Mouse (Mus musculus) ES-Bruce4 (cell line): ENCODE results near the gene Ccdc113. TPM values are rescaled to one million over a fixed set of nuclear protein-coding genes. Genes with fewer than 3 reads are reported as not detected.

Experiments
- H3K27ac ChIP-seq: 2 replicates; pipeline ENCODE4 v1.5.1; 2012; ENCODE audit warnings: low read length, inconsistent platforms; ENCODE audit not compliant: insufficient read depth
- H3K27me3 ChIP-seq: 2 replicates; pipeline ENCODE4 v1.6.1; 2012; ENCODE audit warnings: mild to moderate bottlenecking, low read length, inconsistent platforms; ENCODE audit not compliant: control insufficient read depth, poor library complexity, insufficient read depth, severe bottlenecking
- H3K36me3 ChIP-seq: 2 replicates; pipeline ENCODE4 v1.6.1; 2012; ENCODE audit warnings: inconsistent platforms, mild to moderate bottlenecking, low read length, moderate library complexity; ENCODE audit not compliant: control insufficient read depth, poor library complexity, insufficient read depth, severe bottlenecking
- H3K4me1 ChIP-seq: one replicate; pipeline ENCODE4 v1.8.1; 2011; ENCODE audit warnings: low read length; ENCODE audit not compliant: control insufficient read depth, insufficient read depth
- H3K4me3 ChIP-seq: 2 replicates; pipeline ENCODE4 v1.5.1; 2011; ENCODE audit warnings: low read depth, mild to moderate bottlenecking, low read length
- H3K9ac ChIP-seq: 2 replicates; pipeline ENCODE4 v1.6.1; 2012; ENCODE audit warnings: low read depth, mild to moderate bottlenecking, inconsistent platforms; ENCODE audit not compliant: poor library complexity, severe bottlenecking
- H3K9me3 ChIP-seq: replicated peaks from 2 replicates; pipeline ENCODE4 v1.6.1; 2012; ENCODE audit warnings: mild to moderate bottlenecking, low read length, inconsistent platforms; ENCODE audit not compliant: control insufficient read depth, poor library complexity, insufficient read depth, severe bottlenecking
- CTCF ChIP-seq: IDR thresholded peaks from one replicate; pipeline ENCODE4 v1.8.1; 2011; ENCODE audit warnings: low read depth, low read length
- EP300 ChIP-seq: IDR thresholded peaks from 2 replicates; pipeline ENCODE4 v1.6.1; 2011; ENCODE audit warnings: low read depth, low read length; ENCODE audit not compliant: insufficient read depth
- POLR2A ChIP-seq: IDR thresholded peaks from one replicate; pipeline ENCODE4 v1.8.1; 2011; ENCODE audit warnings: low read length; ENCODE audit not compliant: insufficient read depth
- polyA plus RNA-seq: library from polyadenylated mRNA; stranded (reverse); fragments of >200 nt; gene quantifications from 2 replicates; pipeline ENCODE4 v1.2.4, GENCODE M21; 2011; ENCODE audit warnings: low read depth; ENCODE audit not compliant: missing spikeins, insufficient read depth, insufficient read length

The Ccdc113 gene
- 0.52 and 1.9 TPM in 2 replicates for polyA plus RNA-seq

DNA sequence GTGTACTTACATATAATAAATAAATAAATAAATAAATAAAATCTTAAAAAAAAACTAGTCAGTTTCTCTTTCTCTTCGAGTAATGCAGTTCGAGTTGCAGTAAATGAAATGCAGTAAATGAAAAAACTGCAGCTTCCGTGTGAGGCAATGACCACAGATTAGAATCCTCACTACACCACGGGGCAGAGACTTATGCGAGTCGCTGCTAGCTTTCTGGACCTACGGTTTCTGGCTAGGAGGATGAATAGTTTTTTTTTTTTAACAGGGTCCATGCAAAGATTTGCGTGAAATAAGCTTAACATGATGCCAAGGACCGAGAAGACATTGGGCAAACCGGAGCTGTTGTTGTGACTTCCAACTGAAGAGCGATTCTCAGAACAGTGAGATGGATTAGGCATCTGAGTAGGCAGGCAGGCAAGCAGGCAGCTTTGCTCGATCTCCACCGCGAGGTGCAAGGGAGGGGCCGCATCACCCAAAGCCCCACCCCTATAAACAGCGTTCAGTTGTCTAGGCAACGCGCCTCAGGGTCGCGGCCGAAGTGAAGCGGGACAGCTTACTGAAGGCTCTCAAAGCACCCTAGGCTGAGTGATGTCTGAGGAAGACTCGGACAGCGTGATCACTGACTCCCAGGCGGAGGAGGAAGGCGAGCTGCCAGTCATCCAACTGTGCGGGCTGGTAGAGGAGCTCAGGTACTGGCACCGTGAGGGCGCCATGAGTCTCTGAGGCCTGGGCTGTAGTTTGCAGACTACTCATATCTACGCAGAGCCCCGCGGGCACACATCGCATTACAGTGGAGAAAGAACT, at the start of gene Ccdc113:
Ccdc113 (plus strand) TSS at position 502 of the 804 bp plus-strand sequence.
- Histone ChIP-seq H3K9ac (no peak within 1 kb of the TSS), H3K4me1 (no peaks in the 10 kb centered on the region), H3K9me3 (no peaks in the 10 kb centered on the region), H3K27ac (no peak within 1 kb of the TSS), H3K36me3 (no peaks in the 10 kb centered on the region), H3K27me3 (no peaks in the 10 kb centered on the region), H3K4me3 (peak within 1 kb of the TSS; percentile 68)
- TF ChIP-seq CTCF: no peak
- no peak for TF ChIP-seq EP300
- no peak for TF ChIP-seq POLR2A

DNA sequence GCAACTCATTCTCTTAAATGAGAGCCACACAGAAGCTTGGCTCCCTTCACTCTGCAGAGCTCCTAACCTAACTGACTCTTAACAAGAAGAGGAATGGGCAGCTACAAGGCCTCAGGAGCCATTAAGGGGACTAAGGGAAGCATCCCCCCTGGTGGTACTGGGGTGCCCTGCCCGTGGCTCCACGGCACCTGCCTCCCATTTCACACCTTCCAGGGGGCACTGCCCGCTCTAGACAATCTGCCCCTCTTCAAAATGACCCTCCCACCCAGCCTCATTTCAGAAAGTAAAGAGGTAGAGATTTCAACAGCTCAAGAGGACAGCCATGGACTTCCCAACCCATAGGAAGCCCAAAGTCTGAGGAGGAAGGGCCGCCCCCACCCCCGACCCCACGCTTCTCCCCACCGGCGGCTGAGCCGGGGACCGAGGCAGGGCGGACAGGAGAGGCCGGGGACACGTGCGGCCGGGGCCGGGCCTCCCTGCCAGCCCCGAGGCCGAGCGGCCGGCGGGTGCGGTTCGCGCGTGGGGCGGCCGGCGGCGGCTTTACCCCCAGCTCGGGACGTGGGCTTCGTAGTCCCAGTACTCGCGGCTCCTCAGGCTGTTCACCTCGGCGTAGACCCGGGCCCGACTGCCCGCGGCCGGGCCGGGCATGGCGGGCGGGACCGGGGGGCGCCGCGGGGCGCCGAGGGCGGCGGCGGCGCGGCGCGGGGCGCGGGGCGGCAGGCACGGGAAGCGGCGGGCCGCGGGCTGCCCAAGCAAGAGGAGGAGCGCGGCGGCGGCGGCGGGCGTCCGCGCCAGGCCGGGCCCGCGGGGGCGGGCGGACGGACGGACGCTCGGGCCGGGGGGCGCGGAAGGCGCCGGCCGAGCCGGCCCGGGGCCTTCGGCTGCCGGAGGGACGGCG, 45.8 kb upstream of the Ccdc113 start:
- TF ChIP-seq CTCF (no peak), EP300 (no peak), POLR2A (no peak)
- peaks cover 44% of the 10 kb centered on the region for H3K36me3 ChIP-seq
- H3K27ac ChIP-seq: no peak overlapping the region
- peak overlapping the region; percentile 99 for H3K9ac ChIP-seq
- no peaks in the 10 kb centered on the region for H3K9me3 ChIP-seq
- H3K27me3 ChIP-seq: no peaks in the 10 kb centered on the region
- peak overlapping the region; percentile 74 for H3K4me3 ChIP-seq
- no peaks in the 10 kb centered on the region for H3K4me1 ChIP-seq

DNA sequence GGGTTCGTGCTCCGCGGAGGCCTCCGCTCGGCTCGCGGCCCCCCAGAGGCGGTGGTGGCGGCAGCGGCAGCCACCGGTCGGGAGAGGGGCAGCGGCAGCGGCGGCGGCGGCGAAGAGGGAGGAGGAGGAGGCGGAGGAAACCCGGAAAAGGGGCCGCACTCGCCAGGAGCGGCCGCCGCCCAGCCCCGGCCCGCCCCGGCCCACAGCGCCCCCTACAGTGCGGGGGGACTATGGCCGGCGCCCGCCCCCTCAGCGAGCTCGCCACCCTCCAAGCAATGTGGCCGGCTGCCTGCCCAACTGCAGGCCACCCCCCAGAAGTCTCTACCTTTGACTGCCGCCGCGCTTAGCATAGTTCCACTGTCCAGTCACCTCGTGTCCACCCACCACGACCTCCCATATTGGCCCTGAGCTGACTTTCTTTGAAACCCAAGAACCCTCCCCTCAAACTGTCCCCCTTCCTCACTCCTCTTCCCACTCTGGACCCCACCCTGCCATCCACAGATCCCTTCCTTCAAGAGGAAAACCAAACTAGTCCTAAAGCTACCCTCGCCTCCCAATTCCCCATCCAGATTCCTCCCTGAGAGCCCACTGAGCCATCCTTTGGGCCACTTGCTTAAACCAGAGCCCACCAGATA, 45.1 kb upstream of the Ccdc113 start:
- H3K9ac ChIP-seq: peak overlapping the region; percentile 99
- H3K4me1 ChIP-seq: no peaks in the 10 kb centered on the region
- no peaks in the 10 kb centered on the region for H3K27me3 ChIP-seq
- H3K27ac ChIP-seq: no peak overlapping the region
- peaks cover 37% of the 10 kb centered on the region for H3K36me3 ChIP-seq
- no peaks in the 10 kb centered on the region for H3K9me3 ChIP-seq
- TF ChIP-seq POLR2A (no peak), EP300 (no peak), CTCF (peak; percentile 43)
- peak overlapping the region; percentile 74 for H3K4me3 ChIP-seq

DNA sequence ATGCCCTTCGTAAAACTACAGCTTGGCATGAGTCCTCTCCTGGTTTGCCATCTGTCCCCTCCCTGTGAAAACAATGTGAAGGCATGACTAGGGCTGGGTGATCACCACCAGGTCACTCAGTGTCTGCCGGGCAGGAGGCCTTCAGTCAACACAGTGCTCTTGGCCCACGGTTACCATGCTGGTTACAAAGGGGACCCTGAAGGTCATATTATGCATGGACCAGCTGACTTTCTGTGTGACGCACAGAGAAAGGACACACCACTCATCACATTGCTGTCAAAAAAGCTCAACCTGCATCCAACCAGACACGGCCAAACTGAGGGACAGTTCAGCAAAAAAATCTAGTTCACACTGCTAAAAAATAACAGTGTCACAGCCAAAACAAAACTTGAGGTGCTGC, 43.9 kb upstream of the Ccdc113 start, which contains the start of gene Csnk2a2:
Csnk2a2 (minus strand) TSS at position 34 of the 400 bp plus-strand sequence.
- Histone ChIP-seq H3K36me3 (peaks cover 25% of the 10 kb centered on the region), H3K4me3 (peak within 1 kb of the TSS; percentile 42), H3K27ac (no peak within 1 kb of the TSS), H3K9ac (peak within 1 kb of the TSS; percentile 99), H3K27me3 (no peaks in the 10 kb centered on the region), H3K9me3 (no peaks in the 10 kb centered on the region), H3K4me1 (no peaks in the 10 kb centered on the region)
- TF ChIP-seq EP300 (no peak), POLR2A (no peak), CTCF (no peak)

DNA sequence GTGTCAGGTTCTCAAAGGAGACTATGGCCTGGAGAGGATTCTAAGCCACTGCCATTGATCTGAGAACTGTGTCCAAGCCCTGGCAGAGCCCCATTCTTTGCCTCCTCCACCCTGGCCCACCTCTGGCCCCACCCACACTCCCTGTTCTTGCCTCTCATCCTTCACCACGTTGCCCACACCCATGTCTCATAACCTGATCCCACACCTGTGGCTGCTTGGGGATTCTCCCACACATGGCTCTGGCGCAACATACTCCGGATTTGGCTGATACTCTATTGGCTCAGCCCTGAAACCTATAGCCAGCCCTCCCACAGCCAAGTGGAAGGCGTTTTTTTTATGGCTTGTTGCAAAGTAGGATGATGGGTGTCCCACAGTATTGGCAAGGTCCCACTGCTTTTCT, 41.8 kb upstream of the Ccdc113 start:
- Histone ChIP-seq H3K36me3 (peaks cover 4% of the 10 kb centered on the region), H3K4me3 (no peak overlapping the region), H3K27me3 (no peaks in the 10 kb centered on the region), H3K9me3 (no peaks in the 10 kb centered on the region), H3K4me1 (no peaks in the 10 kb centered on the region), H3K27ac (no peak overlapping the region), H3K9ac (no peak overlapping the region)
- no peak for TF ChIP-seq EP300
- TF ChIP-seq POLR2A: no peak
- no peak for TF ChIP-seq CTCF
